ENCODE assay signal across 13 mouse cellular contexts in genomic region chr7:79269866-79270265, GRCm38 (mm10). TPM values are rescaled to one million over a fixed set of nuclear protein-coding genes. Genes with fewer than 3 reads are reported as not detected.
DNase-seq lines count a peak whose midpoint lies in the region; ATAC-seq lines count a peak whose summit lies in the region.
"Had no signal": no experiment of that assay in that cellular context is flagged by ENCODE, and none has a peak within 500 bp of the region (broad histone marks: within the 10 kb centered on the region; RNA-seq: fewer than 3 reads in every experiment).

No protein-coding gene starts in this region.

- no peak overlapping the region for H3K4me2 ChIP-seq in kidney, embryonic 15.5 days
- H3K4me2 ChIP-seq in liver, embryonic 11.5 days: peak overlapping the region; percentile 45
- H3K4me2 ChIP-seq: embryonic facial prominence, embryonic 12.5 days; hindbrain, embryonic 15.5 days had no signal

- no peak overlapping the region for H3K9ac ChIP-seq in kidney, embryonic 15.5 days
- no peak overlapping the region for H3K9ac ChIP-seq in liver, embryonic 11.5 days (ENCODE audit: low read depth, low read length)
- H3K9ac ChIP-seq: embryonic facial prominence, embryonic 12.5 days; hindbrain, embryonic 15.5 days had no signal

- ATAC-seq in kidney, embryonic 15.5 days (replicated peaks; ENCODE audit: low FRiP score): no peak
- peak; percentile 46 for ATAC-seq in common myeloid progenitor, adult 5-6 weeks (replicated peaks; ENCODE audit: low read depth, poor library complexity, severe bottlenecking)
- peak; percentile 48 for ATAC-seq in liver, embryonic 11.5 days (replicated peaks; ENCODE audit: low FRiP score)
- ATAC-seq: Patski had no signal

- 0 out of 2 replicates have a peak overlapping the region, but pooled peaks have one; percentile 33 for H3K27ac ChIP-seq in kidney, embryonic 15.5 days
- peak overlapping the region; percentile 53 for H3K27ac ChIP-seq in liver, embryonic 11.5 days (ENCODE audit: low read depth, low read length)
- H3K27ac ChIP-seq: embryonic facial prominence, embryonic 12.5 days; hindbrain, embryonic 15.5 days had no signal

- 46% methylated on average over 1 of the region's 1 CpGs for WGBS in kidney, embryonic 15.5 days
- 25% methylated on average over 1 of the region's 1 CpGs for WGBS in liver, embryonic 11.5 days

- H3K4me1 ChIP-seq in kidney, embryonic 15.5 days: peaks cover 28% of the 10 kb centered on the region
- peaks cover 65% of the 10 kb centered on the region for H3K4me1 ChIP-seq in liver, embryonic 11.5 days (replicated peaks; ENCODE audit: control insufficient read depth, insufficient read depth, low read length)

- H3K9me3 ChIP-seq in kidney, embryonic 15.5 days (replicated peaks): no peaks in the 10 kb centered on the region
- no peaks in the 10 kb centered on the region for H3K9me3 ChIP-seq in liver, embryonic 11.5 days (ENCODE audit: control insufficient read depth, low read length)
- H3K9me3 ChIP-seq: embryonic facial prominence, embryonic 12.5 days; hindbrain, embryonic 15.5 days had no signal

- DNase-seq in kidney, postnatal 14 days: no peak
- DNase-seq in liver, embryonic 11.5 days (ENCODE audit: low spot score): no peak
- no peak for DNase-seq in testis, postnatal 14 days (ENCODE audit: low spot score)
- DNase-seq in frontal cortex, postnatal 10 days (ENCODE audit: low spot score in 2 of 2): no peak
- no peak for DNase-seq in layer of hippocampus, postnatal 25 days (ENCODE audit: extremely low spot score in 1 of 2, low spot score in 1 of 2)
- DNase-seq: kidney, postnatal 4 days; lung, postnatal 4 days; right cerebral cortex, postnatal 25 days had no signal

- H3K36me3 ChIP-seq in kidney, embryonic 15.5 days: no peaks in the 10 kb centered on the region
- no peaks in the 10 kb centered on the region for H3K36me3 ChIP-seq in liver, embryonic 11.5 days (ENCODE audit: control insufficient read depth, insufficient read depth, low read length)
- H3K36me3 ChIP-seq: embryonic facial prominence, embryonic 12.5 days; hindbrain, embryonic 15.5 days had no signal

- H3K27me3 ChIP-seq in kidney, embryonic 15.5 days: no peaks in the 10 kb centered on the region
- no peaks in the 10 kb centered on the region for H3K27me3 ChIP-seq in liver, embryonic 11.5 days (replicated peaks; ENCODE audit: control insufficient read depth, insufficient read depth, low read length)
- H3K27me3 ChIP-seq: embryonic facial prominence, embryonic 12.5 days; hindbrain, embryonic 15.5 days; Patski had no signal

- no peak overlapping the region for H3K4me3 ChIP-seq in kidney, embryonic 15.5 days (replicated peaks)
- H3K4me3 ChIP-seq in liver, embryonic 11.5 days (ENCODE audit: low read depth, low read length): no peak overlapping the region
- H3K4me3 ChIP-seq: embryonic facial prominence, embryonic 12.5 days; hindbrain, embryonic 15.5 days had no signal

RNA-seq across cellular contexts. Expression of gene Abhd2, which starts 3.1 kb away (rescaled TPM):
- polyA plus RNA-seq in kidney, embryonic 15.5 days (2015; fragmentation: Nextera tagmentation; extraction: Ambion mirVana): 12.0 and 12.2 TPM in 2 replicates
- 28.3 and 32.5 TPM in 2 replicates for total RNA-seq in common myeloid progenitor, adult 5-6 weeks (2017)
- polyA plus RNA-seq in liver, embryonic 11.5 days (2014; fragmentation: Nextera tagmentation; extraction: Ambion mirVana): 11.5 and 13.4 TPM in 2 replicates
- 10 to 100 TPM; 67.1 to 83.8 TPM for total RNA-seq in layer of hippocampus, postnatal 25 days (2021)
